Mouse (Mus musculus) Patski (cell line): ENCODE data around the gene Hhipl1. TPM values are rescaled to one million over a fixed set of nuclear protein-coding genes. Genes with fewer than 3 reads are reported as not detected.

Source experiments
- ATAC-seq: fragments of 100-300 bp; one replicate; pipeline ENCODE4 v1.8.0; 2021
- CTCF ChIA-PET: fragments of 350-600 bp; sonication (Branson Sonifier 250); formaldehyde crosslinking; loops from one replicate; lab custom pipeline; 2022; ENCODE audit warnings: inconsistent platforms; lab: Charles Lee
- POLR2A ChIA-PET: fragments of 350-600 bp; sonication (Branson Sonifier 250); formaldehyde crosslinking; loops from one replicate; lab custom pipeline; 2022; ENCODE audit warnings: antibody characterized with exemption, inconsistent platforms; lab: Charles Lee
- DNase-seq: peaks from one replicate; pipeline ENCODE4 v3.0.0-alpha.2; 2011; ENCODE audit warnings: low read depth, low spot score
- H3K27me3 ChIP-seq: fragments of 371-371 bp; one replicate; pipeline ENCODE4 v1.5.1; 2021
- CTCF ChIP-seq: fragments of 100-300 bp; IDR thresholded peaks from one replicate; pipeline ENCODE4 v1.5.1; 2021
- in situ Hi-C: fragments of 300-500 bp; cut with MboI; formaldehyde crosslinking; loops from 3 replicates; pipeline ENCODE4 v1.11.1; 2018; ENCODE audit warnings: low pct_unique_long_range_greater_than_20kb, mixed read lengths
- polyA plus RNA-seq: library from polyadenylated mRNA; unstranded; gene quantifications from one replicate; pipeline ENCODE4 v1.2.3, GENCODE M21; 2021

Hhipl1 gene
- polyA plus RNA-seq, 1 experiment from 2014 or later: 2.7 TPM

GRCm38 (mm10) chr12:108310456-108311027 lies 4.5 kb downstream of the Hhipl1 start:
- TF ChIP-seq CTCF: no peak
- H3K27me3 ChIP-seq: no peaks in the 10 kb centered on the region
- ChIA-PET POLR2A (interaction anchor here (0.8 to 0.9 kb wide), 2 partner anchors 103 to 130 kb away, joined by 3 read pairs; no protein-coding TSS in a partner anchor), CTCF (interaction anchor here (1.4 kb wide), 1 partner anchor 24 kb away, joined by 3 read pairs; the partner anchor contains the start of gene Cyp46a1)
- ATAC-seq (no peak), DNase-seq (no peak)
- in situ Hi-C loops: no loop called here

GRCm38 (mm10) chr12:108311741-108312290 lies 5.7 kb downstream of the Hhipl1 start:
- POLR2A ChIA-PET: no interaction called here
- no peak for ATAC-seq
- no peak for DNase-seq
- no peaks in the 10 kb centered on the region for H3K27me3 ChIP-seq
- no peak for TF ChIP-seq CTCF
- in situ Hi-C loops: no loop called here
- CTCF ChIA-PET: no interaction called here

GRCm38 (mm10) chr12:108312432-108312851 lies 6.4 kb downstream of the Hhipl1 start:
- H3K27me3 ChIP-seq: no peaks in the 10 kb centered on the region
- in situ Hi-C loops: no loop called here
- POLR2A ChIA-PET: no interaction called here
- no peak for TF ChIP-seq CTCF
- no peak for DNase-seq
- ATAC-seq: no peak
- CTCF ChIA-PET: no interaction called here

- in situ Hi-C loops: no loop called here
- no peak for TF ChIP-seq CTCF
- no peak for DNase-seq
- no peaks in the 10 kb centered on the region for H3K27me3 ChIP-seq
- POLR2A ChIA-PET: no interaction called here
- ATAC-seq: no peak
- CTCF ChIA-PET: interaction anchor here (1.4 kb wide), 1 partner anchor 20 kb away, joined by 4 read pairs; no protein-coding TSS in a partner anchor
Observed at GRCm38 (mm10) chr12:108313244-108313772, 7.2 kb downstream of the Hhipl1 start.

GRCm38 (mm10) chr12:108315818-108316217 lies 9.7 kb downstream of the Hhipl1 start:
- ChIA-PET CTCF (interaction anchor here (1.3 kb wide), 1 partner anchor 11 kb away, joined by 3 read pairs; no protein-coding TSS in a partner anchor), POLR2A (no interaction called here)
- no peaks in the 10 kb centered on the region for H3K27me3 ChIP-seq
- no peak for TF ChIP-seq CTCF
- ATAC-seq (no peak), DNase-seq (no peak)
- in situ Hi-C loops: no loop called here

GRCm38 (mm10) chr12:108316655-108317054 lies 10.6 kb downstream of the Hhipl1 start:
- TF ChIP-seq CTCF: no peak
- ChIA-PET POLR2A (interaction anchor here (0.6 kb wide), 1 partner anchor 118 kb away, joined by 3 read pairs; no protein-coding TSS in a partner anchor), CTCF (interaction anchor here (1.3 to 1.8 kb wide), 2 partner anchors 12 to 16 kb away, joined by 3 to 4 read pairs; no protein-coding TSS in a partner anchor)
- no peaks in the 10 kb centered on the region for H3K27me3 ChIP-seq
- in situ Hi-C loops: no loop called here
- ATAC-seq (no peak), DNase-seq (no peak)

- DNase-seq: no peak
- in situ Hi-C loops: no loop called here
- no peaks in the 10 kb centered on the region for H3K27me3 ChIP-seq
- POLR2A ChIA-PET: interaction anchor here (0.6 kb wide), 1 partner anchor 118 kb away, joined by 3 read pairs; no protein-coding TSS in a partner anchor
- TF ChIP-seq CTCF: no peak
- ATAC-seq: no peak
- CTCF ChIA-PET: interaction anchor here (1.8 kb wide), 1 partner anchor 15 kb away, joined by 4 read pairs; no protein-coding TSS in a partner anchor
Observed at GRCm38 (mm10) chr12:108317201-108317738, 11.2 kb downstream of the Hhipl1 start.

- no peak for DNase-seq
- H3K27me3 ChIP-seq: no peaks in the 10 kb centered on the region
- in situ Hi-C loops: no loop called here
- CTCF ChIA-PET: interaction anchor here (1.8 kb wide), 1 partner anchor 15 kb away, joined by 4 read pairs; no protein-coding TSS in a partner anchor
- POLR2A ChIA-PET: no interaction called here
- no peak for TF ChIP-seq CTCF
- ATAC-seq: no peak
Observed at GRCm38 (mm10) chr12:108317826-108318430, 11.9 kb downstream of the Hhipl1 start.

GRCm38 (mm10) chr12:108318499-108318898 lies 12.4 kb downstream of the Hhipl1 start:
- in situ Hi-C loops: no loop called here
- ATAC-seq (no peak), DNase-seq (no peak)
- no peaks in the 10 kb centered on the region for H3K27me3 ChIP-seq
- TF ChIP-seq CTCF: no peak
- POLR2A ChIA-PET: no interaction called here
- CTCF ChIA-PET: interaction anchor here (1.8 kb wide), 1 partner anchor 14 kb away, joined by 4 read pairs; no protein-coding TSS in a partner anchor

- no peaks in the 10 kb centered on the region for H3K27me3 ChIP-seq
- in situ Hi-C loops: no loop called here
- TF ChIP-seq CTCF: no peak
Observed at GRCm38 (mm10) chr12:108320096-108320495, 14.0 kb downstream of the Hhipl1 start.

More at GRCm38 (mm10) chr12:108320096-108320495, 14.0 kb downstream of the Hhipl1 start:
- CTCF ChIA-PET: interaction anchor here (1.4 kb wide), 1 partner anchor 13 kb away, joined by 3 read pairs; no protein-coding TSS in a partner anchor
- POLR2A ChIA-PET: no interaction called here
- DNase-seq (no peak), ATAC-seq (no peak)
